Mouse (Mus musculus) limb, embryonic 14.5 days (tissue): Measurements from ENCODE around the gene Fam129b. TPM values are rescaled to one million over a fixed set of nuclear protein-coding genes. Genes with fewer than 3 reads are reported as not detected.
A peak's percentile ranks its signal among the peaks of the same experiment; 100 is the strongest.

Experiments
- ATAC-seq: fragments of 200-750 bp; cut with Nextera tagmentation; 2 replicates; pipeline ENCODE4 v1.8.0; 2017; ENCODE audit warnings: low read depth, moderate number of reproducible peaks, moderate TSS enrichment; ENCODE audit not compliant: low FRiP score
- DNase-seq: peaks from one replicate; pipeline ENCODE4 v3.0.0-alpha.2; 2015; ENCODE audit warnings: low spot score
- H3K27ac ChIP-seq: fragments of 300-500 bp; sonication (generic); replicated peaks from 2 replicates; pipeline ENCODE4 v1.5.1; 2014; ENCODE audit warnings: low read depth, mild to moderate bottlenecking, low read length, moderate library complexity, mixed read lengths
- H3K27me3 ChIP-seq: fragments of 300-500 bp; sonication (generic); 2 replicates; pipeline ENCODE4 v1.6.1; 2014; ENCODE audit warnings: low read length, mixed read lengths; ENCODE audit not compliant: control insufficient read depth, insufficient read depth
- H3K36me3 ChIP-seq: fragments of 300-500 bp; sonication (generic); 2 replicates; pipeline ENCODE4 v1.6.1; 2014; ENCODE audit warnings: mild to moderate bottlenecking, low read length, moderate library complexity, mixed read lengths; ENCODE audit not compliant: control insufficient read depth, insufficient read depth
- H3K4me1 ChIP-seq: fragments of 300-500 bp; sonication (generic); 2 replicates; pipeline ENCODE4 v1.6.1; 2014; ENCODE audit warnings: antibody characterized with exemption, low read length, mixed read lengths; ENCODE audit not compliant: control insufficient read depth, insufficient read depth
- H3K4me2 ChIP-seq: fragments of 300-500 bp; sonication (generic); replicated peaks from 2 replicates; pipeline ENCODE4 v1.6.1; 2014; ENCODE audit warnings: low read depth, mild to moderate bottlenecking, low read length, moderate library complexity; ENCODE audit not compliant: severe bottlenecking
- H3K4me3 ChIP-seq: fragments of 300-500 bp; sonication (generic); replicated peaks from 2 replicates; pipeline ENCODE4 v1.5.1; 2014; ENCODE audit warnings: low read length
- H3K9ac ChIP-seq: fragments of 300-500 bp; sonication (generic); 2 replicates; pipeline ENCODE4 v1.6.1; 2014; ENCODE audit warnings: mild to moderate bottlenecking, low read depth, low read length, moderate library complexity; ENCODE audit not compliant: severe bottlenecking
- H3K9me3 ChIP-seq: fragments of 300-500 bp; sonication (generic); 2 replicates; pipeline ENCODE4 v1.6.1; 2016; ENCODE audit warnings: low read length; ENCODE audit not compliant: control insufficient read depth
- POLR2A ChIP-seq: fragments of 200-500 bp; IDR thresholded peaks from 2 replicates; pipeline ENCODE4 v1.8.0; 2012; ENCODE audit warnings: inconsistent platforms, mild to moderate bottlenecking, moderate library complexity, borderline replicate concordance; ENCODE audit not compliant: insufficient read depth, insufficient read length; ENCODE audit errors: extremely low read depth
- WGBS: fragments of 180-500 bp; shearing (Covaris S2); extraction: QIAGEN DNeasy Blood & Tissue Kit; methylation state at CpG from one replicate; pipeline ENCODE4 v1.1.7; 2014; 5-methylcytosine and 5-hydroxymethylcytosine counted together
- polyA plus RNA-seq, 2 experiments: library from polyadenylated mRNA; depleted of rRNA in 1 of 2; stranded (reverse) in 1 of 2; unstranded in 1 of 2; fragments of >200 nt; fragmentation: Nextera tagmentation in 1 of 2; extraction: Ambion mirVana in 1 of 2; gene quantifications; 2 replicates each; pipeline versions ENCODE4 v1.2.1 to v1.2.3; 2012 to 2014

Fam129b gene
- polyA plus RNA-seq, 2 experiments, result 46.2 to 73.5 TPM

DNA sequence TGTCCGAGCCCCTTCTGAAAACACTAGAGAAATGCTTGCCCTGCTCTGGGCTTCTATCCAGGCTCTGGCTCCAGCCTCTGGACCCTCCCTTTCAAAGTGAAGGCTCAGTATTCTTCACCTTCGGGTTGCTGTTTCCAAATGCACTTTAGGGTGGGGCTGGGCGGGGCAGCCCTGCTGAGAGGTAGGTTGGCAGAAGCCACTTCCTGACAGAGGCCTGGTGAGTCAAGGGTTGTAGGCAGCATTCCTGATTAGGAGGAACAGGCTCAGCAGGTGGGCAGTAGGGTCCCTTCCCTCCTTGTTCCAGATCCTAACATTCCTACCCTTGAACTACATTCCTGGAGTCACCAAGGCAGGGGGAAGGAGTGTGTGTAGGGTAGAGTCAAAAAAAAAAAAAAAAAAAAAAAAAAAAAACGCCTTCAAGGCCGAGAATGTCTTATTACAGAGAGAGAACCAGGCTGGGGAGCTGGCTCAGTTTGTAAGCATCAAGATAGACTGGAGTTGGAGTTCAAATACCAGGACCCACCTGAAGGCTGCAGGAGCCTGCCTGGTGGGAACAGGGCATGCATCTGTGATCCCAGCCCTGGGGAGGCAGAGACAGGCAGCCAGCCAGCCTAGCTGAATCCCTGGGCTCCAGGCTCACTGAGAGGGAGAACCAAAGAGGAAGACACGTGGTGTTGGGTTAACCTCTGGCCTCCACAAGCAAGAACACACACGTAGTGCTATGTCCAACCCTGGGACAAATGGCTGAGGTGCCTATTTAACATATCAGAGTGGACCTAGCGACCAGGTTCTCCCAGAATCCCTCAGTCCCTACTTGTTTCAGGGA, 5.4 kb upstream of the Fam129b start:
- no peaks in the 10 kb centered on the region for H3K36me3 ChIP-seq
- no peak overlapping the region for H3K4me2 ChIP-seq
- no peaks in the 10 kb centered on the region for H3K9me3 ChIP-seq
- H3K27ac ChIP-seq, result no peak overlapping the region
- no peak for DNase-seq
- no peaks in the 10 kb centered on the region for H3K27me3 ChIP-seq
- no peak for ATAC-seq
- no peak overlapping the region for H3K4me3 ChIP-seq
- 58% methylated on average over 8 of the region's 8 CpGs for WGBS
- no peak for TF ChIP-seq POLR2A
- H3K4me1 ChIP-seq, result peaks cover 7% of the 10 kb centered on the region
- H3K9ac ChIP-seq, result no peak overlapping the region

DNA sequence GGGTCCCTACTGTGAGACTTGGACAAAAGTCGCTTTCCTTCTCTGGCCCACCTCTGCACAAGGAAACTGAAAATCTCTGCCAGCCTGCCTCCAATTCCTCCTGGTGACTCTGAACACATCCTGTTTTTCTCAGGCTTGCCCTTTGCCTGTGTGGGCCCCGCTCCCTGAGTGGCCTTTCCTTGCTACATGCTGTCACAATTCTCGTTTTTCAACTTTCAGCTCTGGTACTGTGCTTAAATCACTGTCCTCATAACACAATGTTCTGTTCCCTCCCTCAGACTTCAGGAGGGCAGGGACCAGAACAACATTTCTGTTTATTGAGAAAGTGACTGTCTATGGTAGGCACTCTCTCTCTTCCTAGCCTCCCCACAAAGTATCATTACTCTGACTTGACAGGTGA, 1.8 kb upstream of the Fam129b start:
- Histone ChIP-seq H3K27ac (no peak overlapping the region), H3K4me1 (peaks cover 33% of the 10 kb centered on the region), H3K4me2 (no peak overlapping the region), H3K36me3 (no peaks in the 10 kb centered on the region), H3K27me3 (no peaks in the 10 kb centered on the region), H3K9ac (no peak overlapping the region), H3K9me3 (no peaks in the 10 kb centered on the region), H3K4me3 (no peak overlapping the region)
- DNase-seq (no peak), ATAC-seq (no peak)
- 79% methylated on average over 3 of the region's 3 CpGs for WGBS
- TF ChIP-seq POLR2A, result no peak

DNA sequence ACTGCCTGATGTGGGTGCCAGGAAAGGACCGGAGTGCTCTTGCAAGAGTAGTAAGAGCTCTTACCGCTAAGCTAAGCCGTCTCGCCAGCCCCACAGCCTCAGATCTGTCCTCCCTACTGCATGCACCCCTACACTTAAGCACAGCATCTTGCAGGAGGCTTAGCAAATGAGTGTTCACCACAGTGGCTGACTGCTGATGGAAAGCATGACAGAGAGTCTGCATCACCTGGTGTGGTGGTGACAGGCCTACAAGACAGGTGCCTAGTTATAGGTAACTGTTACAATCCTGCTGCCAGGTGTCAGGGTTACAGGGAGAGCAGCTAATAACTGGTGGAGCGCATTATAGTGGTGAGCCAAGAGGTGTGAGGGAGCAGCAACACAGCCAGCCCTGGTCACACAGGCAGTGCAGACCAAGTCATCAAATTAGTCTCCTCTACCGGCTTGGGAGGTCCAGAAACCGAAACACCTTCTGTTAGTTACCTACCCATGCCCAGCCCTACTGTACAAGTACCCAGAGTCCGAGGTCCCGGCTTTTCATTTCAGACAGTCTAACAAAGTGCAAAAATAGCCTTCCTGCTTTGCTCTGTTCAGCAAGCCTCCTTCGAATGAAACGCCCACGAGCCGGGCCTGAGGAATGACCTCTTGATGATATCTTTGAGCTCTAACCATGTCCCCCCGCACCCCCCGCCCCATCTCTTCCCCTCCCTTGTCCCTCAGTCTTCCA, 801 bp upstream of the Fam129b start:
- peaks cover 39% of the 10 kb centered on the region for H3K4me1 ChIP-seq
- peak overlapping the region; percentile 85 for H3K27ac ChIP-seq
- H3K4me2 ChIP-seq, result peak overlapping the region; percentile 95
- peak overlapping the region; percentile 88 for H3K4me3 ChIP-seq
- DNase-seq (no peak), ATAC-seq (no peak)
- WGBS, result 8% methylated on average over 15 of the region's 15 CpGs
- H3K9me3 ChIP-seq, result no peaks in the 10 kb centered on the region
- peak overlapping the region; percentile 86 for H3K9ac ChIP-seq
- H3K36me3 ChIP-seq, result no peaks in the 10 kb centered on the region
- TF ChIP-seq POLR2A, result no peak
- no peaks in the 10 kb centered on the region for H3K27me3 ChIP-seq

DNA sequence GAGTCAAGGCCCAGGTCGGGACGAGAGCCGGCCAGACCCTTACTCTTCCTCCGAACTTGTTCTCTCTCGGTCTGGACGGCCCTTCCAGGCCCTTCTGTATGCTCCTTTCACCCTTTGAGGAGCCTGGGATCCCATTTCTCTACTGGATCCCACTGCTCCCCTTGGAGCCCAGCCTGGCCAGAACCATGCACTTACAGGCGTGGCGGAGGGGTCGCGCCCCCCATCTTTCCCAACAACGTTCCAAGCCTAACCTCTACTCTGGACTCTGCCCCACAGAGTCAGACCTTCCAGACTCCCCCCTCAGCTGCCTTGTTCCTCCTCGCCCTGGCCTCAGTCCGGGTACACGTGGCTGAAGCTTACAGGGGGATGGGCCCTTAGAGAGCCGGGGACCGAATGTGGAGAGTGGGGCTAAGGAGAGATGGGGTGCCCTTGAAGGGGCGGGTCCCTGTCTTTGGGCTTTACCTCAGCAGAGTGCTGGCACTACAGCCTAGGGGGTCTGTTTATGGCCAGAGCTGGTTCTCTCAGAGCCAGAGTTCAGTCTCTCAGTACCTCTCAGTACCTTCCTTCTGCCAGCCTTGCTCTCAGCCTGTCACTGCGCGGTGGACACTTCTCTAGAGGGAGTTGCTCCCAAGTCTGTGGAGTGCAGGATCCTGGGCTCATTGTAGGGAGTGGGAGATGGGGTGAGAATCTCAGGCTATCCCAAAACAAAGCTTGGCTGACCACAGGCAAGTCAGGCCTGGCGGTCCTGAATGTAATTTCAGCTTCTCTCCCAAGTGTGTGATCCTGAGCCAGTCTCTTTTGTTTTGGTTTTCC, 782 bp downstream of the Fam129b start:
- peak overlapping the region; percentile 86 for H3K9ac ChIP-seq
- ATAC-seq, result peak; percentile 16
- H3K4me2 ChIP-seq, result peak overlapping the region; percentile 95
- H3K27ac ChIP-seq, result peak overlapping the region; percentile 85
- H3K27me3 ChIP-seq, result no peaks in the 10 kb centered on the region
- H3K9me3 ChIP-seq, result no peaks in the 10 kb centered on the region
- DNase-seq, result no peak
- 3% methylated on average over 20 of the region's 20 CpGs for WGBS
- H3K4me1 ChIP-seq, result peaks cover 54% of the 10 kb centered on the region
- peak overlapping the region; percentile 88 for H3K4me3 ChIP-seq
- no peak for TF ChIP-seq POLR2A
- no peaks in the 10 kb centered on the region for H3K36me3 ChIP-seq

DNA sequence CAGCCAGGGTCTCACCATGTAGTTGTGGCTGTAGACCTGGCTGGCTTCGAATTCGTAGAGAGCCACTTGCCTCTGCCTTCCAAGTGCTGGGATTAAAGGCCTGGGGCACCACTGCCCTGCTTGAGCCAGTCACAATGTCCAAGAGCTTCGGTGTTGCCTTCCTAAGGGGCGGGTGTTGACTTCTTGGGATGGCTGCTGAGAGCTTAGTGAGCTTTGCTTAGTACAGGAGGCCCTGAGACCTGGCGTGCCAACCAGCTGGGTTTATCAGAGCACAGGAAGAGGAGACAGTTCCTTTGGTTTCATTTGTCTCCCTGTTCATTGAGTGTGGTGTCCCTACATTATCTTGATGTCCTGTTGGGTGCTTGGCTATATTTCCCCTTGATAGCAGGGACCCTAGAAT, 1.4 kb downstream of the Fam129b start:
- H3K4me1 ChIP-seq, result peaks cover 60% of the 10 kb centered on the region
- ATAC-seq (no peak), DNase-seq (no peak)
- H3K9ac ChIP-seq, result peak overlapping the region; percentile 86
- peak overlapping the region; percentile 95 for H3K4me2 ChIP-seq
- 38% methylated on average over 5 of the region's 5 CpGs for WGBS
- no peaks in the 10 kb centered on the region for H3K9me3 ChIP-seq
- peak overlapping the region; percentile 85; the same call in 1 of the 2 replicates for H3K27ac ChIP-seq
- H3K36me3 ChIP-seq, result no peaks in the 10 kb centered on the region
- peak overlapping the region; percentile 88 for H3K4me3 ChIP-seq
- no peaks in the 10 kb centered on the region for H3K27me3 ChIP-seq
- TF ChIP-seq POLR2A, result no peak
